Mouse (Mus musculus) lung, postnatal 0 days (tissue): ENCODE measurements at regions not wholly inside any gene's neighbourhood (a gene's known extent, or its start where the extent isn't known, plus 50 kb on each side); places are given as distances from the start of the nearest gene placed in this dataset.

ENCODE experiments used
- ATAC-seq: fragments of 200-750 bp; cut with Nextera tagmentation; 2 replicates; pipeline ENCODE4 v1.8.0; 2017; ENCODE audit warnings: moderate library complexity
- DNase-seq: peaks from one replicate; pipeline ENCODE4 v3.0.0-alpha.2; 2016; ENCODE audit warnings: low spot score
- H3K27ac ChIP-seq: fragments of 300-500 bp; sonication (generic); 2 replicates; pipeline ENCODE4 v1.5.1; 2014; ENCODE audit warnings: antibody characterized with exemption, mild to moderate bottlenecking, low read length, mixed read lengths
- H3K27me3 ChIP-seq: fragments of 300-500 bp; sonication (generic); replicated peaks from 2 replicates; pipeline ENCODE4 v1.6.1; 2014; ENCODE audit warnings: low read length, mixed read lengths; ENCODE audit not compliant: insufficient read depth
- H3K36me3 ChIP-seq: fragments of 300-500 bp; sonication (generic); 2 replicates; pipeline ENCODE4 v1.6.1; 2014; ENCODE audit warnings: low read length, mixed read lengths; ENCODE audit not compliant: insufficient read depth
- H3K4me1 ChIP-seq: fragments of 300-500 bp; sonication (generic); 2 replicates; pipeline ENCODE4 v1.6.1; 2014; ENCODE audit warnings: antibody characterized with exemption, low read depth, low read length, mixed read lengths; ENCODE audit not compliant: insufficient read depth
- H3K4me2 ChIP-seq: fragments of 300-500 bp; sonication (generic); replicated peaks from 2 replicates; pipeline ENCODE4 v1.6.1; 2014; ENCODE audit warnings: low read depth, mild to moderate bottlenecking, low read length, moderate library complexity, mixed read lengths
- H3K4me3 ChIP-seq: fragments of 300-500 bp; sonication (generic); 2 replicates; pipeline ENCODE4 v1.5.1; 2014; ENCODE audit warnings: low read depth, low read length
- H3K9ac ChIP-seq: fragments of 300-500 bp; sonication (generic); replicated peaks from 2 replicates; pipeline ENCODE4 v1.6.1; 2014; ENCODE audit warnings: low read depth, mild to moderate bottlenecking
- H3K9me3 ChIP-seq: fragments of 300-500 bp; sonication (generic); 2 replicates; pipeline ENCODE4 v1.6.1; 2016; ENCODE audit warnings: low read length, mixed read lengths
- CTCF ChIP-seq: IDR thresholded peaks from 2 replicates; pipeline ENCODE4 v1.5.1; 2016; ENCODE audit warnings: antibody characterized with exemption, mild to moderate bottlenecking
- EP300 ChIP-seq: IDR thresholded peaks from 2 replicates; pipeline ENCODE4 v1.6.1; 2016; ENCODE audit warnings: antibody characterized with exemption, mild to moderate bottlenecking, control low read depth
- WGBS: fragments of 180-500 bp; shearing (Covaris S2); extraction: QIAGEN DNeasy Blood & Tissue Kit; methylation state at CpG from one replicate; pipeline ENCODE4 v1.1.7; 2014; 5-methylcytosine and 5-hydroxymethylcytosine counted together

DNA sequence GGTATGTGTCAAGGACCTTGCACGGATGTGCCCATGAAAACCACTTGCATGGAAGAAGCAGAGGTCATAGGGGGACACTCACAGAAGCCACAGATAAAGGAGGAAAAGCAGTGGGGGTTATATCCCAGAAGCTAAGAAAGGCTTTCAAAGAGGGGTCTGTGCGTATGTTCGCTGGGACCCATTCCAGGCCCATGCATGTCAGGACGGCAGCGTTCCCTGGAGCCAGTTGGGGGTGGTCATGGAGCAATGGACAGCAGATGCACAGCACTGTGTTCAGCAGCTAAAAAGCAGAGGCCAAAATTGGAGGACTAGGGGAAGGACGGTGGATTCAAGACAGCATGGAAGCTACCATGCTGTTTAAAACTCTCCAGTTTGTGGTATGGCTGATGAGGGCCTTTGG, 52.4 kb upstream of the Lhx8 start:
- Histone ChIP-seq H3K9me3 (no peaks in the 10 kb centered on the region), H3K4me3 (no peak overlapping the region), H3K27ac (no peak overlapping the region), H3K27me3 (no peaks in the 10 kb centered on the region), H3K4me2 (no peak overlapping the region), H3K4me1 (no peaks in the 10 kb centered on the region), H3K9ac (no peak overlapping the region), H3K36me3 (no peaks in the 10 kb centered on the region)
- no peak for TF ChIP-seq EP300
- no peak for TF ChIP-seq CTCF
- no peak for ATAC-seq
- no peak for DNase-seq
- 92% methylated on average over 6 of the region's 6 CpGs for WGBS

DNA sequence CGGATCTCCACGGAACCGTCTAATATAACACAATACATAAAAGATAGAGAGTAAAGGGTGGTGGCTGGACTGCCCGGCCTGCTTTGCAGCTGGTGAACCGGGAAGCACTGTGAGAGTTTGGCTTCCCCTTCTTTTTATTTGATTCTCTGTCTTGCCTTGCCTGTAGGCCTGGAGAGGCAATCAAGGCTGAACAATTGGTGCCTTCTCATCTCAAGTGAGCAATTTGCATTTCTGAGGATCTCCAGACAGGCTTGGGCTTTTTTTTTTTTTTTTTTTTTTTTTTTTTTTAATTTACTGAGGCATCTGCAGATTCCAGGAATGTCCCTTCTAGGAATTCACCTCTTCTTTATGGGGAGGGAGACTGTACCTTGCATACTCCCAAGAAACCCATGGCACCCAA, 51.1 kb upstream of the Lhx8 start:
- H3K9ac ChIP-seq = no peak overlapping the region
- ATAC-seq (no peak), DNase-seq (no peak)
- no peak overlapping the region for H3K4me2 ChIP-seq
- WGBS = 54% methylated on average over 5 of the region's 5 CpGs
- no peaks in the 10 kb centered on the region for H3K9me3 ChIP-seq
- TF ChIP-seq EP300 = no peak
- no peak for TF ChIP-seq CTCF
- H3K27ac ChIP-seq = no peak overlapping the region
- H3K4me1 ChIP-seq = no peaks in the 10 kb centered on the region
- no peak overlapping the region for H3K4me3 ChIP-seq
- no peaks in the 10 kb centered on the region for H3K36me3 ChIP-seq
- no peaks in the 10 kb centered on the region for H3K27me3 ChIP-seq
